Mouse (Mus musculus) CH12F3 (cell line): ENCODE measurements around the gene Slu7.

Source experiments
- in situ Hi-C: fragments of 300-500 bp; cut with MboI; formaldehyde crosslinking; loops from 2 replicates; pipeline ENCODE4 v1.14.3; 2020; ENCODE audit warnings: low sequenced_read_pairs

The Slu7 gene

DNA sequence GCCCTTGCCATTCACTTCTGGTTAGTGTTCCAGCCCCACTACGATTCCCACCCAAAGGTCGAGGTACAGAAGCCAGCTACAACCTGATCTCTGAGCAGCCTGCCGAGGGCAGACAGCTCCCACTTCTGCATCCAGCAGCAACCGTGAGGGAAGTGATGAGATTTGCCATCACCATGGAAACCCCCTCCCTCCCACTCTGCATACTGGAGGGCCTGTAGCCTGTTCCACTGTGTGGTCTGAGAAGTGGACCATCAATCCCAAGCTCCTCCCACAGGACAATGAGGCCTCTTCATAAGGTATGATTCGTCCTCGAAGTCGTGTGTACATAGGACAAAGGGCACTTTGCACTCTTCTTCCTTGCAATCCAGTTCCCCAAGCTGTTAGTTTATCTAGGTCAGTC, 16.3 kb upstream of the Slu7 start:
- in situ Hi-C loops, result no loop called here

- in situ Hi-C loops, result no loop called here
Measured at GRCm38 (mm10) chr11:43424386-43424785, 9.2 kb upstream of the Slu7 start.

GRCm38 (mm10) chr11:43425166-43425709, 8.3 kb upstream of the Slu7 start:
- in situ Hi-C loops, result no loop called here

DNA sequence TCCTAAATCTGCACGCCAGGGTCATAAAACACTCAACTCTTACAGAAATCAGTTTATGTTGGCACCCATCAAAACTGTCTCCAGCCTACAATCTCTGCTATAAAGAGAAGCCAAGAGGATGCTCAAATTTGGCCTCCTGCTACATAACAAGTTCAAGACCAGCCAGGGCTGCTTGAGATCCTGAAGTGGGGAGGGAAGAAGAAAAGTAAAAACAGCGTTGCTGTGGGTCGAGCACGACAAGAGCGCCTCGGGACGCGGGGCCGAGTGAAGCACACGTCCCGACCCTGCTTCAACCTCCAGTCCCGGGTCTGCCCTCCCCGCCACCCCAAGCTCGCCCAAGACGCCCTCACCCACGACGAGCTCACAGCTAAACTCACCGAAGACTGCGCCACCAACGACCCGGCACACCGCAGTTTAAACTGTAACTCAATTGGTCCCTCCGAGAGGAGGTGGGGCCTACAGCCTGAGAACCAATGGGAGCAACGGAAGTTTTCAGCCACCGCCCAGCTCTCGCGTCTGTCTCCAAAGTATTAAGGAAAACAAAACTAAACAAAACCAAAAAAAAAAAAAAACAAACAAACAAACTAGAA, 7.6 kb upstream of the Slu7 start, which contains the start of gene Pttg1:
TSS of gene Pttg1 (minus strand) at position 428 of the 590 bp plus-strand sequence.
- in situ Hi-C loops, result no loop called here

- in situ Hi-C loops, result no loop called here
Measured at GRCm38 (mm10) chr11:43426414-43426884, 7.1 kb upstream of the Slu7 start.

DNA sequence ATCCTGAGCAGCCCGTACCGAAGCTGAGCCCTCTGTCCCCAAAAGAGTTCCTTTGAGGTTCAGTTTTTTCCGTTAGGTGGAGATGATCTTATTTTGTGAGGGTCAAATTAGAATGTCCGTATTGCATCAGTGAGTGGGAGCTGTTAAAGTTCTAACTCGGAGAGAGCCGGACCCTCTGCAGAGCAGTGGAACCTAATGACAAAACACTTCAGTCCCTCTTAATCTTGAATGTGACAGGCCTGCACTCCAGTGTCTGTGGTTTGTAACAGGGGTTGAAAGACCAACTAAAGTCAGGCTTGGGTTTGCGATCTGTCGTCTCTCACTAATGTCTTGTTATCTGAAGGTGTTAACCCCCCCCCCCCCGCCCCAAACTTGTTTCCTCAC, 472 bp downstream of the Slu7 start:
- in situ Hi-C loops, result no loop called here

GRCm38 (mm10) chr11:43441121-43441520, 7.6 kb downstream of the Slu7 start:
- in situ Hi-C loops, result no loop called here

GRCm38 (mm10) chr11:43443183-43443582, 9.6 kb downstream of the Slu7 start:
- in situ Hi-C loops, result no loop called here

- in situ Hi-C loops, result no loop called here
Measured at GRCm38 (mm10) chr11:43449916-43450315, 16.4 kb downstream of the Slu7 start.

- in situ Hi-C loops, result no loop called here
Measured at GRCm38 (mm10) chr11:43451322-43451721, 17.8 kb downstream of the Slu7 start.

GRCm38 (mm10) chr11:43452266-43452665, 18.7 kb downstream of the Slu7 start:
- in situ Hi-C loops, result no loop called here

GRCm38 (mm10) chr11:43463204-43463603, 29.7 kb downstream of the Slu7 start:
- in situ Hi-C loops, result no loop called here

GRCm38 (mm10) chr11:43470118-43470517, 36.6 kb downstream of the Slu7 start:
- in situ Hi-C loops, result no loop called here

- in situ Hi-C loops, result no loop called here
Measured at GRCm38 (mm10) chr11:43470881-43471820, 37.6 kb downstream of the Slu7 start.

- in situ Hi-C loops, result no loop called here
Measured at GRCm38 (mm10) chr11:43473115-43473514, 39.6 kb downstream of the Slu7 start.

DNA sequence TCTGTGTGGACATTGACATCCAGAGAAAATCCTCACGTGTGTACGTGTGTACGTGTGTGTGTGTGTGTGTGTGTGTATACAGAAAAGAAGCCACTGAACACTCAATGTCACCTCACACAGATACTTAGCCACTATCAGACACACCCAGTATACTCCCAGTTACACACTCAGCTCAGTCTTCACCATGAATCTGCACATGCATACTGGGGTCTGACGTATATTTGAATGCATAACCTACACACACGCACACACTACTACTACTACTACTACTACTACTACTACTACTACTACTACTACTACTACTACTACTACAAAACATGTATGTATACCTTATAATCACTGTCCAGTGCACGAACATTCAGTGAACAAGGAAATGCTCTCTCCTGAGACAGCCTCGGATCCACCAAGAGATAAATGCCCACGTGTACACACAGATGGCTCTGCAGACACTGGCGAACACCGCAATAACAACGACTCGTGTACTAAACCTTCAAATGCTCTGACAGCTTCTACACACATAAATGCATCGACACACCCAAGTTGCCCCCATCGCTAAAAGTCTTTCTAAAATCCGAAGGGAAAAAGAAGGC, 40.2 kb downstream of the Slu7 start:
- in situ Hi-C loops, result no loop called here

DNA sequence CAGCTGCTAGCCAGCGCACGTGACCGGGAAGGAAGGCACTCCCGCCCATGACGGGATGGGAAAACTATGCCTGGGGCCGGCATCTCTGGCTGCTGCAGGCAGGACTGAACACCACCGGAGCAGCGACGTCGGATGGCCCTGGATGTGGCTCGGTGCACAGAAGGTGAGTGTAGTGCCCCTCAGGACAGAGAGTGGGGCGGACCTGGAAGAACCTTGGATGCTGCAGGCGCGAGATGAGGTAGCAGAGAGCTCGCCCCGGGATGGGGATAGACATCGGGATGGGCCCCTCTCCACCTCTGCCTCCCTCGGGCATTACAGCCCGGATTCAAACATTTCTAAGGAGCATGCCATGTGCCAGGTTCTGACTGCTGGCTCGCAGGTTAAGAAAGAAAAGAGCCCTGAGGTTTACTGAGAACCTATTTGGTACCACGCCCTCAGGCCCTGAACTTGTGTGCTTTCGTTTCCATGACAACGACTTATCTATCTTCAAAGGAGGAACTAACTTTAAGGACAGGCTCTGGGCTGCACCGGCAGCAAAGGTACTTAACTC, 40.8 kb downstream of the Slu7 start, which contains the start of gene C1qtnf2:
TSS of gene C1qtnf2 (plus strand) at position 52 of the 550 bp plus-strand sequence.
- in situ Hi-C loops, result no loop called here

GRCm38 (mm10) chr11:43479376-43479775, 45.8 kb downstream of the Slu7 start:
- in situ Hi-C loops, result no loop called here

GRCm38 (mm10) chr11:43480561-43480960, 47.0 kb downstream of the Slu7 start:
- in situ Hi-C loops, result no loop called here

- in situ Hi-C loops, result no loop called here
Measured at GRCm38 (mm10) chr11:43481672-43482522, 48.4 kb downstream of the Slu7 start.
